Mouse (Mus musculus) lung, postnatal 0 days (tissue): Measurements from ENCODE around the gene Acp2.

ENCODE experiments used
- CTCF ChIP-seq: IDR thresholded peaks from 2 replicates; pipeline ENCODE4 v1.5.1; 2016; ENCODE audit warnings: antibody characterized with exemption, mild to moderate bottlenecking
- EP300 ChIP-seq: IDR thresholded peaks from 2 replicates; pipeline ENCODE4 v1.6.1; 2016; ENCODE audit warnings: antibody characterized with exemption, mild to moderate bottlenecking, control low read depth

GRCm38 (mm10) chr2:91252001-91252400, 49.3 kb downstream of the Acp2 start:
- TF ChIP-seq CTCF, result no peak
- TF ChIP-seq EP300, result no peak
